Mouse (Mus musculus) bone marrow macrophage, adult 2 months (primary cell): ENCODE data around the gene Ephb4.

ENCODE experiments used
- CTCF ChIP-seq: IDR thresholded peaks from 2 replicates; pipeline ENCODE4 v1.5.1; 2012; ENCODE audit warnings: low read depth, mild to moderate bottlenecking, low read length, moderate library complexity
- POLR2A ChIP-seq: IDR thresholded peaks from 2 replicates; pipeline ENCODE4 v1.6.1; 2012; ENCODE audit warnings: mild to moderate bottlenecking, low read depth, low read length, borderline replicate concordance

GRCm38 (mm10) chr5:137425648-137426047 lies 75.7 kb downstream of the Ephb4 start:
- no peak for TF ChIP-seq POLR2A
- no peak for TF ChIP-seq CTCF
